ENCODE assay signal across 17 mouse cellular contexts in the genomic region with DNA sequence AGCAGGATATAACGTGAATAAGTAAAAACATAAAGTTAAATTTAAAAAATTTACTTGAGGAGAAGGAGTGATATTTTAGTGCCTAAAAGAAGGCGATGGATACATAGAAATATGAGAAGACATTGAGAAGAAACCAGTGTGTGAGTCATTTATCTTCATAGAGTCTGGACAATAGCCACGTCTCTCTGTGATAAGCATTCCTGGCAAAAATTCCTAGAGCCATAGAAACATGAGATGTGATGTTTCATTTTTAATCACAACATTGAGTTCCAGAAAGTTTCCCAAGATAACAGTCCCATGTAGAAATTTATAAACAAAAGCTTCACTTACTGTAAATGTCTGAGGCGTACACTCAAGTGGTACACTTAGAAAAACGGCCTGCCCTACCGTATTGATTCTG.
"Had no signal": no experiment of that assay in that cellular context is flagged by ENCODE, and none has a peak within 500 bp of the region (broad histone marks: within the 10 kb centered on the region; RNA-seq: fewer than 3 reads in every experiment).

No protein-coding gene starts in this region.

- H3K27ac ChIP-seq: liver, embryonic 12.5 days; liver, embryonic 14.5 days; midbrain, embryonic 10.5 days; midbrain, embryonic 12.5 days; neural tube, embryonic 12.5 days had no signal

- H3K9me3 ChIP-seq: liver, embryonic 12.5 days; midbrain, embryonic 10.5 days; midbrain, embryonic 12.5 days; neural tube, embryonic 12.5 days had no signal

- H3K4me2 ChIP-seq: liver, embryonic 12.5 days; midbrain, embryonic 12.5 days; neural tube, embryonic 12.5 days had no signal

- ATAC-seq: liver, embryonic 12.5 days; midbrain, embryonic 16.5 days had no signal

- H3K4me1 ChIP-seq: midbrain, embryonic 12.5 days; neural tube, embryonic 12.5 days had no signal

- H3K36me3 ChIP-seq: liver, embryonic 12.5 days; midbrain, embryonic 10.5 days; midbrain, embryonic 12.5 days; neural tube, embryonic 12.5 days had no signal

- H3K4me3 ChIP-seq: liver, embryonic 12.5 days; midbrain, embryonic 10.5 days; midbrain, embryonic 12.5 days; neural tube, embryonic 12.5 days had no signal

- H3K27me3 ChIP-seq: liver, embryonic 12.5 days had no signal

- H3K9ac ChIP-seq: liver, embryonic 12.5 days; liver, embryonic 14.5 days; midbrain, embryonic 12.5 days; neural tube, embryonic 12.5 days had no signal

- DNase-seq: lung, adult 2 months; lung, postnatal 14 days; lung, postnatal 4 days; midbrain, embryonic 14.5 days; right cerebral cortex, adult 18-20 months; right cerebral cortex, postnatal 25 days; right cerebral cortex, postnatal 4 days; spleen, adult 18-20 months; thymus, adult 18-20 months; thymus, postnatal 14 days; thymus, postnatal 36 days had no signal
